Mouse (Mus musculus) G1E (cell line): ENCODE results near the gene Tmem119.

Source experiments
- CTCF ChIP-seq: IDR thresholded peaks from 2 replicates; pipeline ENCODE4 v1.5.1; 2012; ENCODE audit warnings: low read depth, low read length, inconsistent platforms, mixed read lengths
- GATA1 ChIP-seq: IDR thresholded peaks from 2 replicates; pipeline ENCODE4 v1.6.1; 2012; ENCODE audit warnings: borderline replicate concordance, low read length, inconsistent platforms, mixed read lengths
- TAL1 ChIP-seq: conservative IDR thresholded peaks from 2 replicates; pipeline ENCODE4 v1.6.1; 2012; ENCODE audit warnings: low read depth, low read length, inconsistent platforms, mixed read lengths

- no peak for TF ChIP-seq CTCF
- no peak for TF ChIP-seq TAL1
- no peak for TF ChIP-seq GATA1
Observed at GRCm38 (mm10) chr5:113831741-113832140, 31.4 kb upstream of the Tmem119 start.
